Mouse (Mus musculus): ENCODE measurements around the gene Riiad1. TPM values are rescaled to one million over a fixed set of nuclear protein-coding genes. Genes with fewer than 3 reads are reported as not detected.

Riiad1 gene
- polyA plus RNA-seq, 1 experiment from 2014 or later, result 18.0 TPM

GRCm38 (mm10) chr3:94477981-94478422, 2.1 kb downstream of the Riiad1 start, which contains the start of gene Celf3:
Celf3 (plus strand) TSS chr3:94478295.
- peak within 1 kb of the TSS; percentile 86 for H3K9ac ChIP-seq (replicated peaks)
- no peaks in the 10 kb centered on the region for H3K27me3 ChIP-seq
- peak within 1 kb of the TSS; percentile 69 for H3K4me3 ChIP-seq
- under 1% methylated on average over 14 of the region's 14 CpGs for WGBS
- peaks cover 14% of the 10 kb centered on the region for H3K36me3 ChIP-seq
- H3K27ac ChIP-seq (replicated peaks), result peak within 1 kb of the TSS; percentile 95
- H3K4me2 ChIP-seq (replicated peaks), result peak within 1 kb of the TSS; percentile 86
- H3K9me3 ChIP-seq, result no peaks in the 10 kb centered on the region
- H3K4me1 ChIP-seq, result peaks cover 52% of the 10 kb centered on the region
- peak; percentile 95 for ATAC-seq (replicated peaks)

GRCm38 (mm10) chr3:94477444-94477843, 2.7 kb downstream of the Riiad1 start:
- Histone ChIP-seq H3K27me3 (no peaks in the 10 kb centered on the region), H3K9me3 (no peaks in the 10 kb centered on the region), H3K27ac (replicated peaks) (peak overlapping the region; percentile 95), H3K36me3 (peaks cover 11% of the 10 kb centered on the region), H3K4me3 (peak overlapping the region; percentile 69), H3K4me1 (peaks cover 52% of the 10 kb centered on the region), H3K9ac (replicated peaks) (peak overlapping the region; percentile 86), H3K4me2 (replicated peaks) (peak overlapping the region; percentile 86)
- peak; percentile 19 for ATAC-seq (replicated peaks)
- WGBS, result 13% methylated on average over 4 of the region's 4 CpGs

- no peak overlapping the region for H3K4me2 ChIP-seq (replicated peaks)
- H3K4me3 ChIP-seq, result no peak overlapping the region
- H3K9ac ChIP-seq (replicated peaks), result no peak overlapping the region
- WGBS, result 60% methylated on average over 8 of the region's 8 CpGs
- H3K4me1 ChIP-seq, result peaks cover 45% of the 10 kb centered on the region
- H3K9me3 ChIP-seq, result no peaks in the 10 kb centered on the region
- ATAC-seq (replicated peaks), result no peak
- H3K27me3 ChIP-seq, result no peaks in the 10 kb centered on the region
- H3K27ac ChIP-seq (replicated peaks), result peak overlapping the region; percentile 95; the same call in 1 of the 2 replicates
- H3K36me3 ChIP-seq, result peaks cover 6% of the 10 kb centered on the region; the same call in 1 of the 2 replicates
Measured at GRCm38 (mm10) chr3:94476301-94477035, 3.7 kb downstream of the Riiad1 start.

GRCm38 (mm10) chr3:94473567-94474232, 6.4 kb downstream of the Riiad1 start:
- Histone ChIP-seq H3K9me3 (no peaks in the 10 kb centered on the region), H3K27ac (replicated peaks) (peak overlapping the region; percentile 64), H3K36me3 (no peaks in the 10 kb centered on the region), H3K4me3 (no peak overlapping the region), H3K27me3 (no peaks in the 10 kb centered on the region), H3K9ac (replicated peaks) (no peak overlapping the region), H3K4me2 (replicated peaks) (no peak overlapping the region), H3K4me1 (peaks cover 21% of the 10 kb centered on the region)
- no peak for ATAC-seq (replicated peaks)
- 67% methylated on average over 5 of the region's 5 CpGs for WGBS

GRCm38 (mm10) chr3:94473115-94473505, 7.0 kb downstream of the Riiad1 start:
- Histone ChIP-seq H3K9me3 (no peaks in the 10 kb centered on the region), H3K27ac (replicated peaks) (peak overlapping the region; percentile 64), H3K9ac (replicated peaks) (no peak overlapping the region), H3K4me2 (replicated peaks) (peak overlapping the region; percentile 48; the same call in 1 of the 2 replicates), H3K4me3 (no peak overlapping the region; the same call in 1 of the 2 replicates), H3K4me1 (peaks cover 21% of the 10 kb centered on the region), H3K36me3 (no peaks in the 10 kb centered on the region), H3K27me3 (no peaks in the 10 kb centered on the region)
- no peak for ATAC-seq (replicated peaks)
- 37% methylated on average over 10 of the region's 10 CpGs for WGBS

GRCm38 (mm10) chr3:94472447-94473114, 7.6 kb downstream of the Riiad1 start:
- H3K27me3 ChIP-seq, result no peaks in the 10 kb centered on the region
- H3K27ac ChIP-seq (replicated peaks), result peak overlapping the region; percentile 64
- H3K4me1 ChIP-seq, result peaks cover 21% of the 10 kb centered on the region
- H3K4me2 ChIP-seq (replicated peaks), result peak overlapping the region; percentile 48
- peak overlapping the region; percentile 31; the same call in 1 of the 2 replicates for H3K9ac ChIP-seq (replicated peaks)
- peak overlapping the region; percentile 29 for H3K4me3 ChIP-seq
- no peaks in the 10 kb centered on the region for H3K9me3 ChIP-seq
- WGBS, result 9% methylated on average over 28 of the region's 28 CpGs
- peak; percentile 65 for ATAC-seq (replicated peaks)
- no peaks in the 10 kb centered on the region for H3K36me3 ChIP-seq

GRCm38 (mm10) chr3:94468931-94469330, 11.2 kb downstream of the Riiad1 start:
- Histone ChIP-seq H3K9me3 (no peaks in the 10 kb centered on the region), H3K9ac (replicated peaks) (no peak overlapping the region), H3K4me3 (no peak overlapping the region), H3K36me3 (no peaks in the 10 kb centered on the region), H3K27me3 (no peaks in the 10 kb centered on the region), H3K4me2 (replicated peaks) (no peak overlapping the region), H3K27ac (replicated peaks) (no peak overlapping the region), H3K4me1 (peaks cover 39% of the 10 kb centered on the region)
- 67% methylated on average over 3 of the region's 3 CpGs for WGBS
- no peak for ATAC-seq (replicated peaks)

GRCm38 (mm10) chr3:94465632-94466430, 14.3 kb downstream of the Riiad1 start:
- peak overlapping the region; percentile 97 for H3K27ac ChIP-seq (replicated peaks)
- H3K36me3 ChIP-seq, result no peaks in the 10 kb centered on the region
- no peaks in the 10 kb centered on the region for H3K27me3 ChIP-seq
- peak; percentile 86 for ATAC-seq (replicated peaks)
- no peak overlapping the region for H3K4me2 ChIP-seq (replicated peaks)
- H3K4me3 ChIP-seq, result no peak overlapping the region
- peaks cover 33% of the 10 kb centered on the region for H3K4me1 ChIP-seq
- H3K9me3 ChIP-seq, result no peaks in the 10 kb centered on the region
- 19% methylated on average over 13 of the region's 13 CpGs for WGBS
- peak overlapping the region; percentile 24 for H3K9ac ChIP-seq (replicated peaks)

- H3K9me3 ChIP-seq, result no peaks in the 10 kb centered on the region
- H3K4me2 ChIP-seq (replicated peaks), result no peak overlapping the region
- H3K36me3 ChIP-seq, result no peaks in the 10 kb centered on the region
- H3K9ac ChIP-seq (replicated peaks), result no peak overlapping the region
- ATAC-seq (replicated peaks), result peak; percentile 76
- H3K4me1 ChIP-seq, result peaks cover 33% of the 10 kb centered on the region
- H3K4me3 ChIP-seq, result no peak overlapping the region
- H3K27me3 ChIP-seq, result no peaks in the 10 kb centered on the region
- WGBS, result 23% methylated on average over 11 of the region's 11 CpGs
- peak overlapping the region; percentile 97 for H3K27ac ChIP-seq (replicated peaks)
Measured at GRCm38 (mm10) chr3:94463926-94464578, 16.1 kb downstream of the Riiad1 start.

- no peaks in the 10 kb centered on the region for H3K36me3 ChIP-seq
- no peak overlapping the region for H3K9ac ChIP-seq (replicated peaks)
- ATAC-seq (replicated peaks), result no peak
- no peaks in the 10 kb centered on the region for H3K27me3 ChIP-seq
- H3K27ac ChIP-seq (replicated peaks), result no peak overlapping the region
- peaks cover 19% of the 10 kb centered on the region for H3K4me1 ChIP-seq
- WGBS, result 88% methylated on average over 2 of the region's 2 CpGs
- H3K4me2 ChIP-seq (replicated peaks), result no peak overlapping the region
- no peaks in the 10 kb centered on the region for H3K9me3 ChIP-seq
- no peak overlapping the region for H3K4me3 ChIP-seq
Measured at GRCm38 (mm10) chr3:94459834-94460233, 20.3 kb downstream of the Riiad1 start.

GRCm38 (mm10) chr3:94457055-94457454, 23.1 kb downstream of the Riiad1 start:
- H3K9me3 ChIP-seq, result no peaks in the 10 kb centered on the region
- H3K4me1 ChIP-seq, result 0 out of 2 replicates have a peak, but pooled peaks cover 5% of the 10 kb centered on the region
- H3K4me3 ChIP-seq, result peak overlapping the region; percentile 40; the same call in 1 of the 2 replicates
- H3K27me3 ChIP-seq, result no peaks in the 10 kb centered on the region
- peak overlapping the region; percentile 39; the same call in 1 of the 2 replicates for H3K4me2 ChIP-seq (replicated peaks)
- H3K27ac ChIP-seq (replicated peaks), result peak overlapping the region; percentile 39; the same call in 1 of the 2 replicates
- no peaks in the 10 kb centered on the region for H3K36me3 ChIP-seq
- WGBS, result 77% methylated on average over 3 of the region's 3 CpGs
- no peak overlapping the region for H3K9ac ChIP-seq (replicated peaks)
- ATAC-seq (replicated peaks), result no peak; the same call in 1 of the 2 replicates

All from forebrain, embryonic 15.5 days (tissue).